8 mouse cellular contexts compared by ENCODE assay signal in the genomic region with DNA sequence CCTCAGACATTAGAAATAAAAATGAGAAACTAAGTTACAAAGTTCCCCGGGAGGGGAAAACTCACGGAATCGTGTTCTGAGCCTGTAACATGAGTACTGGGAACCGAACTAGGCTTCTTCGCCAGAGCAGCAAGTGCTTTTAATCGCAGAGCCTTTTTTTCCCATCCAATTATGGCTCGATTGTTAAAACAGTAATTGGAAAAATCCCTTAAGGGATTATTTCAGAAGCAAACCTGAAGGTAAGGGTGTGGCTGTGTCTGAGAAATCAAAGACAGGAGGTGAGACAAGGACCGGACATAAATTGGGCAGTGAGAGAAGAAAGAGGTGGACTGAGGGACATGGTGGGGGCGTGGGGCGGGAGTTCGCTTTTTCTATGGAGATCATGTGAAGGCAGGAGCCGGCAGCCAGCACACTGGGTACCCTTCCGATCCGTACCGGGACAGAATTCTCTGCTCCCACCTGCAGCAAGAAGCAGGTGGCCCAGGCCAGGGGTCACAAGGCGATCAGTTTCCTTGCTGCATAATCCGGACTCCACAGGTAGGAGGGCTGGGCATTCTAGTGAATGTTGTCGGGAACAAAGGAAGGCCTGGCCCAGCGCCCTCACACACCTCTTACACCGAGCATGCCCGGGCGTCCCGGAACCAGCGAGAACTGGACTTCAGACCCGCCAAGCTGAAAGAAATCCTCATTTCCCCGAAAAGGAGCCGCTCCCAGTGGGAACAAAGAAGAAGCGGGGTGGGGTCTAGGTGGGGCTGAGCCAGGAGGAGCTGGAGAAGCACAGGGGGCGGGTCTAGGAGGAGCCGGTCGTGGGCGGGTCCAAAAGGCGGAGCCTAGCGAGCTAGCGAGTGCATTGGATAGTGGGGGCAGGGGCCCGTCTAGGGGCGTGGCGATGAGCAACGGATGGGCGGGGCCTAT. TPM values are rescaled to one million over a fixed set of nuclear protein-coding genes. Genes with fewer than 3 reads are reported as not detected.
A peak's percentile ranks its signal among the peaks of the same experiment; 100 is the strongest.
DNase-seq lines count a peak whose midpoint lies in the region; ATAC-seq and TF ChIP-seq lines count a peak whose summit lies in the region.

No protein-coding gene starts in this region.

- no peak for TF ChIP-seq EP300 in CH12.LX (IDR thresholded peaks at IDR 0.05; ENCODE audit: low read length)

- peak overlapping the region; percentile 72 for H3K4me2 ChIP-seq in CH12.LX (ENCODE audit: insufficient read depth, low read depth, poor library complexity, severe bottlenecking)
- H3K4me2 ChIP-seq in forebrain, embryonic 11.5 days (ENCODE audit: low read depth, low read length, severe bottlenecking): peak overlapping the region; percentile 87
- H3K4me2 ChIP-seq in heart, embryonic 16.5 days (ENCODE audit: low read depth, low read length): peak overlapping the region; percentile 97
- peak overlapping the region; percentile 76 for H3K4me2 ChIP-seq in liver, embryonic 13.5 days
- H3K4me2 ChIP-seq in stomach, embryonic 14.5 days (replicated peaks; ENCODE audit: low read depth, low read length): peak overlapping the region; percentile 78

- ATAC-seq in forebrain, embryonic 11.5 days (replicated peaks; ENCODE audit: low FRiP score): peak; percentile 98
- peak; percentile 100 for ATAC-seq in heart, embryonic 16.5 days (replicated peaks; ENCODE audit: extremely low read depth, insufficient read depth, low FRiP score)
- ATAC-seq in liver, embryonic 13.5 days (ENCODE audit: low read depth): peak; percentile 96
- peak; percentile 99 for ATAC-seq in stomach, embryonic 14.5 days (ENCODE audit: insufficient number of reproducible peaks, insufficient read depth, low FRiP score, low read depth)

- TF ChIP-seq RAD21 in CH12.LX (IDR thresholded peaks at IDR 0.05; ENCODE audit: low read depth, low read length): no peak

- H3K27me3 ChIP-seq in CH12.LX (replicated peaks): no peaks in the 10 kb centered on the region
- no peaks in the 10 kb centered on the region for H3K27me3 ChIP-seq in forebrain, embryonic 11.5 days (ENCODE audit: control insufficient read depth, insufficient read depth, low read length)
- no peaks in the 10 kb centered on the region for H3K27me3 ChIP-seq in heart, embryonic 16.5 days (ENCODE audit: control insufficient read depth, insufficient read depth, low read length)
- H3K27me3 ChIP-seq in liver, embryonic 13.5 days: peaks cover 35% of the 10 kb centered on the region
- H3K27me3 ChIP-seq in stomach, embryonic 14.5 days (ENCODE audit: control insufficient read depth, insufficient read depth, low read length): no peaks in the 10 kb centered on the region

- DNase-seq in CH12.LX (ENCODE audit: extremely low read depth): peak; percentile 96
- DNase-seq in c-Kit-positive CD71-positive TER-119-negative erythroid progenitor cells, embryonic 14.5 days (ENCODE audit: low read depth): peak; percentile 94
- peak; percentile 99 for DNase-seq in forebrain, embryonic 11.5 days (ENCODE audit: low spot score)
- DNase-seq in kidney, postnatal 25 days: peak; percentile 99
- peak; percentile 96 for DNase-seq in liver, embryonic 13.5 days
- DNase-seq in natural killer cell, adult 2 months (ENCODE audit: low spot score in 2 of 2): peak; percentile 90 to 93

- no peaks in the 10 kb centered on the region for H3K36me3 ChIP-seq in CH12.LX (replicated peaks in 1 of 2; ENCODE audit: control insufficient read depth in 1 of 2, insufficient read depth in 1 of 2, low read length in 1 of 2)
- no peaks in the 10 kb centered on the region for H3K36me3 ChIP-seq in forebrain, embryonic 11.5 days (ENCODE audit: control insufficient read depth, insufficient read depth, low read length)
- no peaks in the 10 kb centered on the region for H3K36me3 ChIP-seq in heart, embryonic 16.5 days (ENCODE audit: control insufficient read depth, insufficient read depth)
- no peaks in the 10 kb centered on the region for H3K36me3 ChIP-seq in liver, embryonic 13.5 days
- H3K36me3 ChIP-seq in stomach, embryonic 14.5 days (ENCODE audit: control insufficient read depth, insufficient read depth, low read length): no peaks in the 10 kb centered on the region

- in situ Hi-C loops in CH12.LX (cut with MboI; ENCODE audit: low pct_ligation_motif_present, low pct_unique_long_range_greater_than_20kb, low sequenced_read_pairs): no loop called here

- no peak overlapping the region for H3K27ac ChIP-seq in CH12.LX (ENCODE audit: insufficient read depth, low read depth)
- H3K27ac ChIP-seq in forebrain, embryonic 11.5 days (ENCODE audit: low read depth, low read length): peak overlapping the region; percentile 85
- H3K27ac ChIP-seq in heart, embryonic 16.5 days (ENCODE audit: low read length): peak overlapping the region; percentile 57
- no peak overlapping the region for H3K27ac ChIP-seq in liver, embryonic 13.5 days
- H3K27ac ChIP-seq in stomach, embryonic 14.5 days (ENCODE audit: low read length): peak overlapping the region; percentile 93

- H3K79me2 ChIP-seq in CH12.LX (replicated peaks; ENCODE audit: control insufficient read depth, extremely low read depth, insufficient read depth, poor library complexity, severe bottlenecking): no peaks in the 10 kb centered on the region

- H3K9me3 ChIP-seq in CH12.LX (replicated peaks; ENCODE audit: low read length): no peaks in the 10 kb centered on the region
- H3K9me3 ChIP-seq in forebrain, embryonic 11.5 days (ENCODE audit: control insufficient read depth, low read length): no peaks in the 10 kb centered on the region
- H3K9me3 ChIP-seq in heart, embryonic 16.5 days (replicated peaks; ENCODE audit: control insufficient read depth, low read length): no peaks in the 10 kb centered on the region
- H3K9me3 ChIP-seq in liver, embryonic 13.5 days (replicated peaks): no peaks in the 10 kb centered on the region
- no peaks in the 10 kb centered on the region for H3K9me3 ChIP-seq in stomach, embryonic 14.5 days (ENCODE audit: control insufficient read depth, low read depth, low read length)

- dilution Hi-C loops in CH12.LX (cut with MboI; ENCODE audit: extremely low pct_ligation_motif_present, extremely low pct_unique_long_range_greater_than_20kb, low sequenced_read_pairs): no loop called here

- H3K9ac ChIP-seq in CH12.LX (ENCODE audit: insufficient read depth, low read depth): 0 out of 2 replicates have a peak overlapping the region, but pooled peaks have one; percentile 16
- H3K9ac ChIP-seq in forebrain, embryonic 11.5 days (ENCODE audit: low read length): peak overlapping the region; percentile 91
- peak overlapping the region; percentile 85 for H3K9ac ChIP-seq in heart, embryonic 16.5 days (ENCODE audit: low read length)
- peak overlapping the region; percentile 61 for H3K9ac ChIP-seq in liver, embryonic 13.5 days
- H3K9ac ChIP-seq in stomach, embryonic 14.5 days (replicated peaks; ENCODE audit: low read depth, low read length): peak overlapping the region; percentile 69

- no peak for TF ChIP-seq POLR2A in CH12.LX (IDR thresholded peaks at IDR 0.05; ENCODE audit: low read depth, low read length)

- TF ChIP-seq CTCF in CH12.LX (conservative IDR thresholded peaks at IDR 0.05 in 1 of 2, IDR thresholded peaks at IDR 0.05 in 1 of 2; ENCODE audit: low read depth in 2 of 2, low read length in 2 of 2): no peak

- peak overlapping the region; percentile 44 to 58 (median 52) for H3K4me3 ChIP-seq in CH12.LX (replicated peaks in 1 of 3; ENCODE audit: low read depth in 2 of 3, low read length in 2 of 3, poor library complexity in 1 of 3)
- peak overlapping the region; percentile 62 for H3K4me3 ChIP-seq in forebrain, embryonic 11.5 days (ENCODE audit: low read depth, low read length)
- peak overlapping the region; percentile 87 for H3K4me3 ChIP-seq in heart, embryonic 16.5 days (ENCODE audit: low read length)
- peak overlapping the region; percentile 62 for H3K4me3 ChIP-seq in liver, embryonic 13.5 days (replicated peaks)
- peak overlapping the region; percentile 66 for H3K4me3 ChIP-seq in stomach, embryonic 14.5 days (ENCODE audit: low read depth, low read length)

- 2% methylated on average over 40 of the region's 40 CpGs for WGBS in forebrain, embryonic 11.5 days
- WGBS in heart, embryonic 16.5 days: 3% methylated on average over 40 of the region's 40 CpGs
- 5% methylated on average over 40 of the region's 40 CpGs for WGBS in liver, embryonic 13.5 days (ENCODE audit: insufficient replicate concordance)
- 2% methylated on average over 40 of the region's 40 CpGs for WGBS in stomach, embryonic 14.5 days

- H3K4me1 ChIP-seq in CH12.LX (ENCODE audit: control insufficient read depth in 1 of 2, insufficient read depth in 2 of 2): peaks cover 0 to 7% of the 10 kb centered on the region in 2 experiments; a peak in 2 of 4 replicates
- peaks cover 4% of the 10 kb centered on the region; the same call in 1 of the 2 replicates for H3K4me1 ChIP-seq in forebrain, embryonic 11.5 days (replicated peaks; ENCODE audit: control insufficient read depth, insufficient read depth, low read length)
- H3K4me1 ChIP-seq in heart, embryonic 16.5 days (ENCODE audit: control insufficient read depth, insufficient read depth, low read length): peaks cover 9% of the 10 kb centered on the region; the same call in 1 of the 2 replicates
- H3K4me1 ChIP-seq in liver, embryonic 13.5 days (replicated peaks): peaks cover 18% of the 10 kb centered on the region
- no peaks in the 10 kb centered on the region; the same call in 1 of the 2 replicates for H3K4me1 ChIP-seq in stomach, embryonic 14.5 days (ENCODE audit: control insufficient read depth, insufficient read depth, low read length)

TF ChIP-seq in CH12.LX, 34 proteins besides CTCF, POLR2A, EP300 and RAD21:
- TF ChIP-seq NRF1 (IDR thresholded peaks at IDR 0.05; ENCODE audit: low read depth, low read length) (peak; percentile 45), ZKSCAN1 (IDR thresholded peaks at IDR 0.05; ENCODE audit: borderline replicate concordance, low read depth, low read length) (no peak), RCOR1 (conservative IDR thresholded peaks at IDR 0.05; ENCODE audit: low read depth, low read length) (no peak)
TF ChIP-seq in CH12.LX: peak in this region for 1.

RNA-seq across cellular contexts. Expression of gene Nkain1, which starts 54.1 kb away (rescaled TPM):
- total RNA-seq in CH12.LX (2012; rRNA removed) (18.4 and 19.6 TPM in 2 replicates), CH12.LX (2014; rRNA removed) (3.1 and 5.5 TPM in 2 replicates)
- 23.1 TPM in 2 replicates for polyA plus RNA-seq in CH12.LX (2012; ENCODE audit: insufficient read length, low read depth)
- polyA plus RNA-seq in forebrain, embryonic 11.5 days (2014; fragmentation: Nextera tagmentation; extraction: Ambion mirVana): 12.5 and 18.5 TPM in 2 replicates
- polyA plus RNA-seq in heart, embryonic 16.5 days (2015; fragmentation: Nextera tagmentation; extraction: Ambion mirVana): 0.12 and 0.49 TPM in 2 replicates
- polyA plus RNA-seq in liver, embryonic 13.5 days (2015; fragmentation: Nextera tagmentation; extraction: Ambion mirVana): not detected in 2 replicates
- 1.8 and 2.6 TPM in 2 replicates for polyA plus RNA-seq in stomach, embryonic 14.5 days (2014; fragmentation: Nextera tagmentation; extraction: Ambion mirVana)

Comparison
In these comparisons a context has a peak if more than half of its experiments do, and no peak if none do; other contexts are left out.
1. H3K27ac ChIP-seq: peak in forebrain, embryonic 11.5 days (single experiment), heart, embryonic 16.5 days (single experiment) and stomach, embryonic 14.5 days (single experiment); none in CH12.LX (single experiment) and liver, embryonic 13.5 days (single experiment).
2. H3K9ac ChIP-seq: peak in every context shown above with its lines; median percentile 91 in forebrain, embryonic 11.5 days; 85 in heart, embryonic 16.5 days; 69 in stomach, embryonic 14.5 days; 61 in liver, embryonic 13.5 days; 16 in CH12.LX.
3. Peak in every context shown above with its lines, with median percentiles within 50 percentile points of each other: DNase-seq, H3K4me2 ChIP-seq, H3K4me3 ChIP-seq and ATAC-seq.